Mouse (Mus musculus) activated CD4-positive, CD25-positive, alpha-beta regulatory T cell, adult 4 months (primary cell): Measurements from ENCODE around the gene Zbp1. TPM values are rescaled to one million over a fixed set of nuclear protein-coding genes. Genes with fewer than 3 reads are reported as not detected.

Source experiments
- polyA plus RNA-seq, 2 experiments: library from polyadenylated mRNA; unstranded; fragments of 100-300 nt; shearing (Covaris generic); gene quantifications; one replicate each; pipeline ENCODE4 v1.2.1; 2017

Gene Zbp1
- polyA plus RNA-seq, 2 experiments from 2014 or later: 118 to 141 TPM

Other genes starting within 250 kb of the Zbp1 start
- gene Spo11, start 241.2 kb downstream of the Zbp1 start, polyA plus RNA-seq: 1 to 10 TPM; 3.5 to 5.2 TPM
- 10 to 100 TPM; 54.5 to 63.6 TPM for gene Rae1, start 218.8 kb downstream of the Zbp1 start, polyA plus RNA-seq
- gene Rbm38, start 198.4 kb downstream of the Zbp1 start, polyA plus RNA-seq: 100 to 1,000 TPM; 154 to 186 TPM
- under 1 TPM in 1 of 2 experiments, not detected in 1; 0.17 TPM for gene Ctcfl, start 99.4 kb downstream of the Zbp1 start, polyA plus RNA-seq
- not detected for gene Pck1, start 65.9 kb downstream of the Zbp1 start, polyA plus RNA-seq
- gene Pmepa1, start 57.6 kb upstream of the Zbp1 start, polyA plus RNA-seq: 10 to 100 TPM in 1 of 2 experiments, 1 to 10 TPM in 1; 8.8 to 12.2 TPM